Comparison of ENCODE assay signal across 8 mouse cellular contexts in the genomic region with DNA sequence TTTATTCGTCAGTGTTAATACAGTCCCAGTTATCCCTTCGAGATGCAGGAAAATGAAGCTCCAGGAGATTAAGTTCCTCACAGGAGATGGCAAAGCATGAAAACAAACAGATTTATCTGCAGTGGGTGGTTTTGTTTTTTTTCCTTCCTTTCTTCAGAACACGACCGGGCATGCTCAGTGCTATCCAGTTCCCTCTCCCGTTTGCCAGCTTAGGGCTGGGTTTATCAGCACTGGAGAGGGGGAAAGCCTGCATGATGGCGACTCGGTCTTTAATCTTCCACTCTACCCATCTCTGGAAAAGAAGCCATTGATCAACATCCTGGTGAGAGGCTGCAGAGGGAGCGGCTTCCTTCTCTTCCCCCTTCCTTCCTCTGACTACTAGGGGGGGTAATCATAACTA. TPM values are rescaled to one million over a fixed set of nuclear protein-coding genes. Genes with fewer than 3 reads are reported as not detected.
DNase-seq lines count a peak whose midpoint lies in the region; ATAC-seq and TF ChIP-seq lines count a peak whose summit lies in the region.

Gene Prkar1a, plus strand, starts transcription at position 200 of the 400 bp plus-strand sequence.

- H3K36me3 ChIP-seq in CH12.LX (replicated peaks in 1 of 2; ENCODE audit: control insufficient read depth in 1 of 2, insufficient read depth in 1 of 2, low read length in 1 of 2): peaks cover 7 to 13% of the 10 kb centered on the region in 2 experiments
- peaks cover 7% of the 10 kb centered on the region for H3K36me3 ChIP-seq in embryonic facial prominence, embryonic 13.5 days
- H3K36me3 ChIP-seq in heart, embryonic 12.5 days: peaks cover 9% of the 10 kb centered on the region
- H3K36me3 ChIP-seq in midbrain, embryonic 12.5 days: peaks cover 6% of the 10 kb centered on the region

- no peak for TF ChIP-seq RAD21 in CH12.LX (IDR thresholded peaks at IDR 0.05; ENCODE audit: low read depth, low read length)

- DNase-seq in CH12.LX (ENCODE audit: extremely low read depth): no peak
- no peak for DNase-seq in Patski (ENCODE audit: low read depth, low spot score)
- peak in 1 of 2 experiments; percentile 51 for DNase-seq in layer of hippocampus, postnatal 10 days (ENCODE audit: low spot score in 2 of 2)
- DNase-seq in embryo, embryonic 10 days (ENCODE audit: low spot score): no peak
- DNase-seq in embryo, embryonic 11 days: no peak

- H3K27ac ChIP-seq in CH12.LX (ENCODE audit: insufficient read depth, low read depth): no peak within 1 kb of the TSS; the same call in 1 of the 2 replicates
- H3K27ac ChIP-seq in embryonic facial prominence, embryonic 13.5 days: peak within 1 kb of the TSS; percentile 96
- H3K27ac ChIP-seq in heart, embryonic 12.5 days (ENCODE audit: poor library complexity, severe bottlenecking): peak within 1 kb of the TSS; percentile 100
- peak within 1 kb of the TSS; percentile 98 for H3K27ac ChIP-seq in midbrain, embryonic 12.5 days (replicated peaks)

- peaks cover 14 to 38% of the 10 kb centered on the region in 2 experiments for H3K4me1 ChIP-seq in CH12.LX (ENCODE audit: control insufficient read depth in 1 of 2, insufficient read depth in 2 of 2)
- peaks cover 29% of the 10 kb centered on the region for H3K4me1 ChIP-seq in embryonic facial prominence, embryonic 13.5 days
- H3K4me1 ChIP-seq in heart, embryonic 12.5 days (replicated peaks): peaks cover 36% of the 10 kb centered on the region
- peaks cover 38% of the 10 kb centered on the region for H3K4me1 ChIP-seq in midbrain, embryonic 12.5 days

- peak within 1 kb of the TSS; percentile 78 to 92 (median 82) for H3K4me3 ChIP-seq in CH12.LX (replicated peaks in 1 of 3; ENCODE audit: low read depth in 2 of 3, low read length in 2 of 3, poor library complexity in 1 of 3)
- peak within 1 kb of the TSS; percentile 93 for H3K4me3 ChIP-seq in embryonic facial prominence, embryonic 13.5 days
- H3K4me3 ChIP-seq in heart, embryonic 12.5 days: peak within 1 kb of the TSS; percentile 100
- peak within 1 kb of the TSS; percentile 79 for H3K4me3 ChIP-seq in midbrain, embryonic 12.5 days

- H3K4me2 ChIP-seq in CH12.LX (ENCODE audit: insufficient read depth, low read depth, poor library complexity, severe bottlenecking): peak within 1 kb of the TSS; percentile 65
- peak within 1 kb of the TSS; percentile 92 for H3K4me2 ChIP-seq in embryonic facial prominence, embryonic 13.5 days
- peak within 1 kb of the TSS; percentile 91 for H3K4me2 ChIP-seq in heart, embryonic 12.5 days
- H3K4me2 ChIP-seq in midbrain, embryonic 12.5 days (replicated peaks): peak within 1 kb of the TSS; percentile 89

- H3K27me3 ChIP-seq in CH12.LX (replicated peaks) (peaks cover 8% of the 10 kb centered on the region), Patski (no peaks in the 10 kb centered on the region)
- H3K27me3 ChIP-seq in embryonic facial prominence, embryonic 13.5 days: no peaks in the 10 kb centered on the region
- H3K27me3 ChIP-seq in heart, embryonic 12.5 days (replicated peaks): no peaks in the 10 kb centered on the region
- no peaks in the 10 kb centered on the region for H3K27me3 ChIP-seq in midbrain, embryonic 12.5 days

- no peak for TF ChIP-seq CTCF in CH12.LX (conservative IDR thresholded peaks at IDR 0.05 in 1 of 2, IDR thresholded peaks at IDR 0.05 in 1 of 2; ENCODE audit: low read depth in 2 of 2, low read length in 2 of 2)
- no peak for TF ChIP-seq CTCF in Patski (IDR thresholded peaks at IDR 0.05)

- no peak for TF ChIP-seq EP300 in CH12.LX (IDR thresholded peaks at IDR 0.05; ENCODE audit: low read length)

- in situ Hi-C loops in CH12.LX (cut with MboI; ENCODE audit: low pct_ligation_motif_present, low pct_unique_long_range_greater_than_20kb, low sequenced_read_pairs) (no loop called here), Patski (cut with MboI; ENCODE audit: low pct_unique_long_range_greater_than_20kb) (no loop called here)

- CTCF ChIA-PET in Patski (lab: Charles Lee): interaction anchor here (1.4 to 1.9 kb wide), 2 partner anchors 27 to 30 kb away, joined by 5 to 6 read pairs; no protein-coding TSS in a partner anchor

- dilution Hi-C loops in CH12.LX (cut with MboI; ENCODE audit: extremely low pct_ligation_motif_present, extremely low pct_unique_long_range_greater_than_20kb, low sequenced_read_pairs): no loop called here

- peak within 1 kb of the TSS; percentile 58 for H3K9ac ChIP-seq in CH12.LX (ENCODE audit: insufficient read depth, low read depth)
- H3K9ac ChIP-seq in embryonic facial prominence, embryonic 13.5 days: peak within 1 kb of the TSS; percentile 97
- H3K9ac ChIP-seq in heart, embryonic 12.5 days: peak within 1 kb of the TSS; percentile 100
- H3K9ac ChIP-seq in midbrain, embryonic 12.5 days (replicated peaks): peak within 1 kb of the TSS; percentile 98

- H3K9me3 ChIP-seq in CH12.LX (replicated peaks; ENCODE audit: low read length): no peaks in the 10 kb centered on the region
- H3K9me3 ChIP-seq in embryonic facial prominence, embryonic 13.5 days: no peaks in the 10 kb centered on the region
- H3K9me3 ChIP-seq in heart, embryonic 12.5 days (replicated peaks): no peaks in the 10 kb centered on the region
- H3K9me3 ChIP-seq in midbrain, embryonic 12.5 days: no peaks in the 10 kb centered on the region

- TF ChIP-seq POLR2A in CH12.LX (IDR thresholded peaks at IDR 0.05; ENCODE audit: low read depth, low read length): no peak

- peaks cover 32% of the 10 kb centered on the region for H3K79me2 ChIP-seq in CH12.LX (replicated peaks; ENCODE audit: control insufficient read depth, extremely low read depth, insufficient read depth, poor library complexity, severe bottlenecking)

- no peak for ATAC-seq in Patski
- no peak for ATAC-seq in embryonic facial prominence, embryonic 13.5 days (ENCODE audit: insufficient number of reproducible peaks, insufficient read depth, low FRiP score, low TSS enrichment, low read depth)
- no peak for ATAC-seq in heart, embryonic 12.5 days (ENCODE audit: insufficient number of reproducible peaks, low FRiP score)
- ATAC-seq in midbrain, embryonic 12.5 days (ENCODE audit: low FRiP score, low read depth): no peak

- 28% methylated on average over 8 of the region's 8 CpGs for WGBS in embryonic facial prominence, embryonic 13.5 days
- 10% methylated on average over 8 of the region's 8 CpGs for WGBS in heart, embryonic 12.5 days
- WGBS in midbrain, embryonic 12.5 days: 35% methylated on average over 8 of the region's 8 CpGs

- POLR2A ChIA-PET in Patski (lab: Charles Lee): interaction anchor here (1.4 kb wide), 1 partner anchor 39 kb away, joined by 4 read pairs; no protein-coding TSS in a partner anchor

TF ChIP-seq in CH12.LX, 34 proteins besides CTCF, POLR2A, EP300 and RAD21:
- TF ChIP-seq GABPA (IDR thresholded peaks at IDR 0.05; ENCODE audit: insufficient replicate concordance, low read depth, low read length) (no peak), USF1 (IDR thresholded peaks at IDR 0.05; ENCODE audit: low read depth, low read length) (no peak), NRF1 (IDR thresholded peaks at IDR 0.05; ENCODE audit: low read depth, low read length) (peak; percentile 46; the same call in 1 of the 2 replicates), KAT2A (IDR thresholded peaks at IDR 0.05; ENCODE audit: insufficient replicate concordance, low read length) (0 out of 2 replicates have a peak, but pooled peaks have one; percentile 2), MAX (IDR thresholded peaks at IDR 0.05; ENCODE audit: low read length) (no peak), TCF12 (IDR thresholded peaks at IDR 0.05; ENCODE audit: low read depth, low read length) (no peak), MXI1 (IDR thresholded peaks at IDR 0.05; ENCODE audit: low read depth, low read length) (no peak), HCFC1 (IDR thresholded peaks at IDR 0.05; ENCODE audit: low read depth, low read length) (no peak), BHLHE40 (IDR thresholded peaks at IDR 0.05; ENCODE audit: low read depth, low read length) (no peak), MAFK (IDR thresholded peaks at IDR 0.05; ENCODE audit: insufficient replicate concordance, low read length) (no peak), ZC3H11A (IDR thresholded peaks at IDR 0.05; ENCODE audit: low read depth, low read length) (no peak)
TF ChIP-seq in CH12.LX: peak in this region for 2.

RNA-seq across cellular contexts. Expression of gene Prkar1a, which starts in this region (rescaled TPM):
- total RNA-seq in CH12.LX (2012; rRNA removed) (89.6 and 93.1 TPM in 2 replicates), CH12.LX (2014; rRNA removed) (104 and 111 TPM in 2 replicates)
- polyA plus RNA-seq in CH12.LX (2012; ENCODE audit: insufficient read length, low read depth) (203 and 220 TPM in 2 replicates), Patski (2021) (258 TPM)
- 324 and 370 TPM in 2 replicates for polyA plus RNA-seq in embryonic facial prominence, embryonic 13.5 days (2015; fragmentation: Nextera tagmentation; extraction: Ambion mirVana)
- 507 and 511 TPM in 2 replicates for polyA plus RNA-seq in heart, embryonic 12.5 days (2016; fragmentation: Nextera tagmentation; extraction: Ambion mirVana)
- total RNA-seq in layer of hippocampus, postnatal 10 days (2021): 100 to 1,000 TPM; 414 to 447 TPM
- 429 and 445 TPM in 2 replicates for polyA plus RNA-seq in midbrain, embryonic 12.5 days (2016; fragmentation: Nextera tagmentation; extraction: Ambion mirVana)
